Mouse (Mus musculus): ENCODE results near the gene Ctnnb1.

DNA sequence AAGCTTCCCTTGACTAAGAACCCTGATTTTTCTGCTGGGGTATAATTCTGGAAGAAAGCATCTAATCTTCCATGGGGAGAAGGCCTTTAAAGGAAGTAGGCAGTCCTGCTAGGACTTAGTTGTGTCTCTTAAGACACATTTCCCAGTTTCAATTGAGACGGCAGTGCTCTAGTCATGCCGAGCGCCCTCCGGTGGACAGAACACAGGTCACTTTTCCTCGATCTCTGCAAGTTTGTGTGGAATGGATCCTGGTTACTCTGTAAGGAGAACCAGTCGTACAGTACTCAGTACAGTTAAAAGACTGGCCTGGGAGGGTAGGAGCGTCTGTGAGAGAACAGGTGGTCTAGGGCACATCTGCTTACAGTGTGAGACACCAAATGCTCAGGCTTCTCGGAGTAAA lies 7.3 kb downstream of the Ctnnb1 start:
- TF ChIP-seq FLI1 (IDR thresholded peaks at IDR 0.05; ENCODE audit: low read length) (no peak), GATA1 (IDR thresholded peaks at IDR 0.05; ENCODE audit: borderline replicate concordance, low read length) (no peak)

Data from megakaryocyte, embryonic 14.5 days (primary cell).